Mouse (Mus musculus) cortical plate, adult 2 months (tissue): Measurements from ENCODE around the gene Zfp362.

Experiments used
- CTCF ChIP-seq: fragments of 200-500 bp; IDR thresholded peaks from 2 replicates; pipeline ENCODE4 v1.5.1; 2011; ENCODE audit warnings: mild to moderate bottlenecking, control low read depth, low read length; ENCODE audit not compliant: insufficient read depth; ENCODE audit errors: extremely low read depth
- POLR2A ChIP-seq: fragments of 200-500 bp; IDR thresholded peaks from 2 replicates; pipeline ENCODE4 v1.6.1; 2011; ENCODE audit warnings: mild to moderate bottlenecking, low read length, control low read depth; ENCODE audit not compliant: insufficient read depth; ENCODE audit errors: extremely low read depth

- TF ChIP-seq POLR2A, result no peak
- no peak for TF ChIP-seq CTCF
Measured at GRCm38 (mm10) chr4:128734217-128734616, 71.6 kb downstream of the Zfp362 start.
